Comparison of ENCODE assay signal across 8 mouse cellular contexts in genomic region chr8:125255006-125255685, GRCm38 (mm10).
A peak's percentile ranks its signal among the peaks of the same experiment; 100 is the strongest.
DNase-seq lines count a peak whose midpoint lies in the region; ATAC-seq and TF ChIP-seq lines count a peak whose summit lies in the region.

No protein-coding gene starts in this region.

- no peaks in the 10 kb centered on the region for H3K9me3 ChIP-seq in kidney, embryonic 15.5 days (replicated peaks)

- peaks cover 19% of the 10 kb centered on the region for H3K4me1 ChIP-seq in kidney, embryonic 15.5 days
- no peaks in the 10 kb centered on the region; the same call in 1 of the 2 replicates for H3K4me1 ChIP-seq in cerebellum, adult 2 months (ENCODE audit: control insufficient read depth, insufficient read depth, low read length)

- no peaks in the 10 kb centered on the region for H3K27me3 ChIP-seq in kidney, embryonic 15.5 days
- H3K27me3 ChIP-seq in cerebellum, adult 2 months (ENCODE audit: control insufficient read depth, insufficient read depth, low read length): no peaks in the 10 kb centered on the region

- TF ChIP-seq CTCF in cerebellum, adult 2 months (IDR thresholded peaks at IDR 0.05; ENCODE audit: borderline replicate concordance, insufficient read depth, low read depth, low read length): no peak

- no peak for TF ChIP-seq POLR2A in cerebellum, adult 2 months (IDR thresholded peaks at IDR 0.05; ENCODE audit: borderline replicate concordance, insufficient read depth, low read length)

- no peaks in the 10 kb centered on the region for H3K36me3 ChIP-seq in kidney, embryonic 15.5 days

- no peak for ATAC-seq in kidney, embryonic 15.5 days (replicated peaks; ENCODE audit: low FRiP score)
- ATAC-seq in megakaryocyte, adult 5-6 weeks (ENCODE audit: poor library complexity, severe bottlenecking): no peak

- H3K4me3 ChIP-seq in kidney, embryonic 15.5 days (replicated peaks): no peak overlapping the region
- H3K4me3 ChIP-seq in cerebellum, adult 2 months (replicated peaks; ENCODE audit: insufficient read depth, low read depth, low read length): peak overlapping the region; percentile 66

- WGBS in kidney, embryonic 15.5 days: 63% methylated on average over 11 of the region's 11 CpGs
- WGBS in cerebellum, adult 2 months: 35% methylated on average over 11 of the region's 11 CpGs

- no peak for DNase-seq in kidney, adult 9 months
- DNase-seq in cerebellum, adult 2 months: peak; percentile 74 to 87
- peak; percentile 25 to 35 for DNase-seq in frontal cortex, postnatal 14 days (ENCODE audit: low spot score in 2 of 2)
- DNase-seq in left cerebral cortex, adult 9 months (ENCODE audit: low spot score in 2 of 2): peak; percentile 37 to 78
- peak; percentile 48 for DNase-seq in retina, postnatal 1 day
- DNase-seq in gastrocnemius, postnatal 25 days: no peak

- no peak overlapping the region for H3K9ac ChIP-seq in kidney, embryonic 15.5 days

- H3K27ac ChIP-seq in kidney, embryonic 15.5 days: peak overlapping the region; percentile 63; the same call in 1 of the 2 replicates
- 0 out of 2 replicates have a peak overlapping the region, but pooled peaks have one; percentile 57 for H3K27ac ChIP-seq in cerebellum, adult 2 months (ENCODE audit: insufficient read depth, low read length)

- H3K4me2 ChIP-seq in kidney, embryonic 15.5 days: peak overlapping the region; percentile 61

Comparison
In these comparisons a context has a peak if more than half of its experiments do, and no peak if none do; other contexts are left out.
1. DNase-seq: peak in cerebellum, adult 2 months (2 of 2), frontal cortex, postnatal 14 days (2 of 2), left cerebral cortex, adult 9 months (2 of 2) and retina, postnatal 1 day (single experiment); none in kidney, adult 9 months (single experiment) and gastrocnemius, postnatal 25 days (single experiment).